12 mouse cellular contexts compared by ENCODE assay signal in the genomic region with DNA sequence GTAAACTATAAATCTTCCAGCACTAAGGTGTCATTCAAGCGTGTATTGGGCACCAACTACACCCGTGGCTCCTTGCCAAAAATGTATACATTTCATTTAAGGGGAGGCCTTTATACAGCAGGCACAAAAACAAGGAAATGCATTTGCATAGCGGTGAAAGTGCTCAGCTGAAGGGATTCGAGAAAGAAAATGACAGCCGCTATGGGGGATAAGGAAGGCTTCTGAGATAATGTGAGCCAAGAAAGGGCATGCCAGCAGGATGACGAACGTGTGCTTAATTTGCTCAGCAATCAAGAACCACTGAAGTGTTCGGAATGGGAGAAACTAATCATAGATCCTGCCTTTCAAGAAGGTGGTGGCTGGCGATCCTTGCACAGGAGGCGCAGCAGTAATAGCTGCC.
A peak's percentile ranks its signal among the peaks of the same experiment; 100 is the strongest.
DNase-seq lines count a peak whose midpoint lies in the region; ATAC-seq and TF ChIP-seq lines count a peak whose summit lies in the region.
"Had no signal": no experiment of that assay in that cellular context is flagged by ENCODE, and none has a peak within 500 bp of the region (broad histone marks: within the 10 kb centered on the region; RNA-seq: fewer than 3 reads in every experiment).

No protein-coding gene starts in this region.

- peak overlapping the region; percentile 23; the same call in 1 of the 2 replicates for H3K4me2 ChIP-seq in heart, embryonic 14.5 days (ENCODE audit: low read length)
- no peak overlapping the region for H3K4me2 ChIP-seq in embryonic facial prominence, embryonic 15.5 days (replicated peaks)
- peak overlapping the region; percentile 18; the same call in 1 of the 2 replicates for H3K4me2 ChIP-seq in hindbrain, embryonic 13.5 days
- peak overlapping the region; percentile 24 for H3K4me2 ChIP-seq in neural tube, embryonic 13.5 days
- H3K4me2 ChIP-seq in liver, postnatal 0 days (ENCODE audit: low read depth, low read length): no peak overlapping the region
- H3K4me2 ChIP-seq: embryonic facial prominence, embryonic 13.5 days; limb, embryonic 13.5 days had no signal

- TF ChIP-seq CTCF in liver, postnatal 0 days (IDR thresholded peaks at IDR 0.05; ENCODE audit: low read depth): no peak

- no peaks in the 10 kb centered on the region for H3K9me3 ChIP-seq in heart, embryonic 14.5 days (ENCODE audit: control insufficient read depth, low read length)
- no peaks in the 10 kb centered on the region for H3K9me3 ChIP-seq in embryonic facial prominence, embryonic 15.5 days (replicated peaks)
- H3K9me3 ChIP-seq in hindbrain, embryonic 13.5 days: no peaks in the 10 kb centered on the region
- H3K9me3 ChIP-seq in neural tube, embryonic 13.5 days: no peaks in the 10 kb centered on the region
- H3K9me3 ChIP-seq in liver, postnatal 0 days (ENCODE audit: low read length): no peaks in the 10 kb centered on the region
- H3K9me3 ChIP-seq: embryonic facial prominence, embryonic 13.5 days; limb, embryonic 13.5 days had no signal

- H3K36me3 ChIP-seq in heart, embryonic 14.5 days (ENCODE audit: control insufficient read depth, insufficient read depth, low read length): no peaks in the 10 kb centered on the region
- no peaks in the 10 kb centered on the region for H3K36me3 ChIP-seq in embryonic facial prominence, embryonic 15.5 days
- no peaks in the 10 kb centered on the region for H3K36me3 ChIP-seq in hindbrain, embryonic 13.5 days
- no peaks in the 10 kb centered on the region for H3K36me3 ChIP-seq in neural tube, embryonic 13.5 days
- H3K36me3 ChIP-seq in liver, postnatal 0 days (replicated peaks; ENCODE audit: insufficient read depth, low read length): no peaks in the 10 kb centered on the region
- H3K36me3 ChIP-seq: embryonic facial prominence, embryonic 13.5 days; limb, embryonic 13.5 days had no signal

- WGBS in heart, embryonic 14.5 days: 29% methylated on average over 10 of the region's 10 CpGs
- 34% methylated on average over 10 of the region's 10 CpGs for WGBS in embryonic facial prominence, embryonic 15.5 days
- WGBS in hindbrain, embryonic 13.5 days: 16% methylated on average over 10 of the region's 10 CpGs
- WGBS in neural tube, embryonic 13.5 days: 14% methylated on average over 10 of the region's 10 CpGs
- WGBS in liver, postnatal 0 days (ENCODE audit: insufficient replicate concordance): 60% methylated on average over 10 of the region's 10 CpGs

- no peak overlapping the region for H3K27ac ChIP-seq in heart, embryonic 14.5 days (replicated peaks in 1 of 2; ENCODE audit: control insufficient read depth in 1 of 2, insufficient read depth in 1 of 2, low read depth in 2 of 2, low read length in 2 of 2)
- H3K27ac ChIP-seq in embryonic facial prominence, embryonic 15.5 days (replicated peaks): no peak overlapping the region
- H3K27ac ChIP-seq in hindbrain, embryonic 13.5 days: peak overlapping the region; percentile 92
- H3K27ac ChIP-seq in neural tube, embryonic 13.5 days (replicated peaks): peak overlapping the region; percentile 93
- H3K27ac ChIP-seq in liver, postnatal 0 days (ENCODE audit: low read depth): no peak overlapping the region
- H3K27ac ChIP-seq: embryonic facial prominence, embryonic 13.5 days; limb, embryonic 13.5 days; stomach, postnatal 0 days had no signal

- no peaks in the 10 kb centered on the region for H3K27me3 ChIP-seq in heart, embryonic 14.5 days (ENCODE audit: control insufficient read depth, insufficient read depth, low read length)
- no peaks in the 10 kb centered on the region for H3K27me3 ChIP-seq in embryonic facial prominence, embryonic 15.5 days
- no peaks in the 10 kb centered on the region for H3K27me3 ChIP-seq in hindbrain, embryonic 13.5 days
- H3K27me3 ChIP-seq in neural tube, embryonic 13.5 days: no peaks in the 10 kb centered on the region
- no peaks in the 10 kb centered on the region for H3K27me3 ChIP-seq in liver, postnatal 0 days (ENCODE audit: insufficient read depth, low read length)
- H3K27me3 ChIP-seq: embryonic facial prominence, embryonic 13.5 days; limb, embryonic 13.5 days had no signal

- TF ChIP-seq EP300 in liver, postnatal 0 days (IDR thresholded peaks at IDR 0.05; ENCODE audit: low read depth): no peak

- H3K4me1 ChIP-seq in heart, embryonic 14.5 days (ENCODE audit: control insufficient read depth in 2 of 2, insufficient read depth in 2 of 2, low read length in 2 of 2): peaks cover 24 to 39% of the 10 kb centered on the region in 2 experiments
- H3K4me1 ChIP-seq in embryonic facial prominence, embryonic 15.5 days: peaks cover 25% of the 10 kb centered on the region
- peaks cover 88% of the 10 kb centered on the region for H3K4me1 ChIP-seq in hindbrain, embryonic 13.5 days (replicated peaks)
- H3K4me1 ChIP-seq in neural tube, embryonic 13.5 days (replicated peaks): peaks cover 92% of the 10 kb centered on the region
- H3K4me1 ChIP-seq in liver, postnatal 0 days (ENCODE audit: insufficient read depth): no peaks in the 10 kb centered on the region

- no peak overlapping the region for H3K4me3 ChIP-seq in heart, embryonic 14.5 days (ENCODE audit: control insufficient read depth in 1 of 2, insufficient read depth in 1 of 2, low read depth in 1 of 2, low read length in 2 of 2)
- H3K4me3 ChIP-seq in embryonic facial prominence, embryonic 15.5 days (replicated peaks): no peak overlapping the region
- no peak overlapping the region for H3K4me3 ChIP-seq in hindbrain, embryonic 13.5 days
- no peak overlapping the region for H3K4me3 ChIP-seq in neural tube, embryonic 13.5 days
- H3K4me3 ChIP-seq in liver, postnatal 0 days (ENCODE audit: low read depth, low read length): no peak overlapping the region
- H3K4me3 ChIP-seq: embryonic facial prominence, embryonic 13.5 days; limb, embryonic 13.5 days had no signal

- intact Hi-C loops in heart, postnatal 36 days (cut with DNase I): no loop called here

- DNase-seq in heart, postnatal 36 days: no peak
- no peak for DNase-seq in lung, postnatal 4 days
- DNase-seq in thymus, postnatal 4 days: no peak
- DNase-seq in liver, postnatal 0 days: no peak
- DNase-seq: lung, postnatal 36 days had no signal

- ATAC-seq in heart, embryonic 14.5 days (ENCODE audit: insufficient number of reproducible peaks, insufficient read depth, low FRiP score, low read depth): no peak
- ATAC-seq in embryonic facial prominence, embryonic 15.5 days (ENCODE audit: insufficient number of reproducible peaks, low FRiP score, low TSS enrichment, low read depth): peak; percentile 31; the same call in 1 of the 2 replicates
- ATAC-seq in hindbrain, embryonic 13.5 days (ENCODE audit: low FRiP score): 0 out of 2 replicates have a peak, but pooled peaks have one; percentile 12
- peak; percentile 12 for ATAC-seq in neural tube, embryonic 13.5 days (ENCODE audit: low read depth)
- ATAC-seq in liver, postnatal 0 days: no peak

- H3K9ac ChIP-seq in heart, embryonic 14.5 days (ENCODE audit: low read length): no peak overlapping the region
- no peak overlapping the region for H3K9ac ChIP-seq in embryonic facial prominence, embryonic 15.5 days
- H3K9ac ChIP-seq in hindbrain, embryonic 13.5 days: peak overlapping the region; percentile 53
- peak overlapping the region; percentile 53; the same call in 1 of the 2 replicates for H3K9ac ChIP-seq in neural tube, embryonic 13.5 days
- no peak overlapping the region for H3K9ac ChIP-seq in liver, postnatal 0 days (replicated peaks)
- H3K9ac ChIP-seq: embryonic facial prominence, embryonic 13.5 days; limb, embryonic 13.5 days had no signal

Comparison
In these comparisons a context has a peak if more than half of its experiments do, and no peak if none do; other contexts are left out.
1. ATAC-seq: peak in embryonic facial prominence, embryonic 15.5 days (single experiment), hindbrain, embryonic 13.5 days (single experiment) and neural tube, embryonic 13.5 days (single experiment); none in heart, embryonic 14.5 days (single experiment) and liver, postnatal 0 days (single experiment).
2. H3K27ac ChIP-seq: peak in hindbrain, embryonic 13.5 days (single experiment) and neural tube, embryonic 13.5 days (single experiment); none in heart, embryonic 14.5 days (0 of 2), embryonic facial prominence, embryonic 15.5 days (single experiment) and liver, postnatal 0 days (single experiment).
3. H3K4me2 ChIP-seq: peak in heart, embryonic 14.5 days (single experiment), hindbrain, embryonic 13.5 days (single experiment) and neural tube, embryonic 13.5 days (single experiment); none in embryonic facial prominence, embryonic 15.5 days (single experiment) and liver, postnatal 0 days (single experiment).
4. H3K9ac ChIP-seq: peak in hindbrain, embryonic 13.5 days (single experiment) and neural tube, embryonic 13.5 days (single experiment); none in heart, embryonic 14.5 days (single experiment), embryonic facial prominence, embryonic 15.5 days (single experiment) and liver, postnatal 0 days (single experiment).